Mouse (Mus musculus) T-helper 17 cell (primary cell): ENCODE measurements around the gene Olfr1419.

ENCODE experiments used
- in situ Hi-C, 2 experiments: fragments of 300-600 bp; cut with MboI, MseI; formaldehyde crosslinking; loops; 1 replicate in 1 of 2; 2 replicates in 1 of 2; pipeline ENCODE4 v1.15.1; 2025; ENCODE audit warnings: high pct_unique_total_duplicates in 2 of 2

Olfr1419 gene

GRCm38 (mm10) chr19:11875006-11875405 lies at the start of gene Olfr1419:
Olfr1419 (minus strand) TSS chr19:11875106.
- in situ Hi-C loops: loop anchor here in 1 of 2 experiments (25.0 kb wide), 1 partner anchor 537 kb away; the partner anchor contains the start of gene Olfr1441

- in situ Hi-C loops: loop anchor here in 1 of 2 experiments (10.0 kb wide), 1 partner anchor 148 kb away; the partner anchor contains the start of gene Mrpl16
These were observed 47.6 kb upstream of the Olfr1419 start for GRCm38 (mm10) chr19:11922515-11922914.

- in situ Hi-C loops: loop anchor here in 1 of 2 experiments (10.0 kb wide), 1 partner anchor 147 kb away; the partner anchor contains the start of gene Mrpl16
These were observed 47.2 kb upstream of the Olfr1419 start for GRCm38 (mm10) chr19:11922068-11922467.

- in situ Hi-C loops: loop anchor here in 1 of 2 experiments (10.0 kb wide), 1 partner anchor 141 kb away; the partner anchor contains the start of gene Mrpl16
These were observed 40.9 kb upstream of the Olfr1419 start for GRCm38 (mm10) chr19:11915804-11916203.

GRCm38 (mm10) chr19:11912533-11913121 lies 37.7 kb upstream of the Olfr1419 start:
- in situ Hi-C loops: loop anchor here in 1 of 2 experiments (10.0 kb wide), 1 partner anchor 138 kb away; the partner anchor contains the start of gene Mrpl16

- in situ Hi-C loops: loop anchor here in 1 of 2 experiments (10.0 kb wide), 1 partner anchor 137 kb away; the partner anchor contains the start of gene Mrpl16
These were observed 37.2 kb upstream of the Olfr1419 start, which contains the start of gene Patl1 for GRCm38 (mm10) chr19:11912037-11912532. Patl1 (plus strand) TSS chr19:11912399.

GRCm38 (mm10) chr19:11911603-11912002 lies 36.7 kb upstream of the Olfr1419 start:
- in situ Hi-C loops: loop anchor here in 1 of 2 experiments (10.0 kb wide), 1 partner anchor 137 kb away; the partner anchor contains the start of gene Mrpl16

- in situ Hi-C loops: loop anchor here in 1 of 2 experiments (10.0 kb wide), 1 partner anchor 136 kb away; the partner anchor contains the start of gene Mrpl16
These were observed 36.1 kb upstream of the Olfr1419 start for GRCm38 (mm10) chr19:11911021-11911420.

GRCm38 (mm10) chr19:11886265-11886664 lies 11.4 kb upstream of the Olfr1419 start, which contains the start of gene Olfr1420:
Olfr1420 (plus strand) TSS chr19:11886565.
- in situ Hi-C loops: loop anchor here in 1 of 2 experiments (25.0 kb wide), 1 partner anchor 526 kb away; the partner anchor contains the start of gene Olfr1441

- in situ Hi-C loops: loop anchor here in 1 of 2 experiments (25.0 kb wide), 1 partner anchor 534 kb away; the partner anchor contains the start of gene Olfr1441
These were observed 3.5 kb upstream of the Olfr1419 start for GRCm38 (mm10) chr19:11878404-11878803.

- in situ Hi-C loops: loop anchor here in 1 of 2 experiments (10.0 kb wide), 1 partner anchor 543 kb away; no protein-coding TSS in a partner anchor
These were observed 7.1 kb downstream of the Olfr1419 start for GRCm38 (mm10) chr19:11867837-11868236.

- in situ Hi-C loops: loop anchor here in 1 of 2 experiments (10.0 kb wide), 1 partner anchor 536 kb away; no protein-coding TSS in a partner anchor
These were observed 13.9 kb downstream of the Olfr1419 start, which contains the start of gene Olfr1418 for GRCm38 (mm10) chr19:11860966-11861365. Olfr1418 (minus strand) TSS chr19:11861066.

GRCm38 (mm10) chr19:11856506-11856905 lies 18.4 kb downstream of the Olfr1419 start:
- in situ Hi-C loops: no loop called here

- in situ Hi-C loops: no loop called here
These were observed 20.1 kb downstream of the Olfr1419 start for GRCm38 (mm10) chr19:11854821-11855220.

GRCm38 (mm10) chr19:11852652-11853051 lies 22.3 kb downstream of the Olfr1419 start:
- in situ Hi-C loops: no loop called here

- in situ Hi-C loops: no loop called here
These were observed 28.6 kb downstream of the Olfr1419 start for GRCm38 (mm10) chr19:11846333-11846732.

GRCm38 (mm10) chr19:11839119-11839518 lies 35.8 kb downstream of the Olfr1419 start, which contains the start of gene Olfr1417:
Olfr1417 (minus strand) TSS chr19:11839219.
- in situ Hi-C loops: no loop called here

GRCm38 (mm10) chr19:11823346-11824065 lies 51.4 kb downstream of the Olfr1419 start:
- in situ Hi-C loops: no loop called here

- in situ Hi-C loops: no loop called here
These were observed 54.7 kb downstream of the Olfr1419 start for GRCm38 (mm10) chr19:11820211-11820610.

GRCm38 (mm10) chr19:11819800-11820199 lies 55.1 kb downstream of the Olfr1419 start:
- in situ Hi-C loops: loop anchor here in 1 of 2 experiments (10.0 kb wide), 1 partner anchor 675 kb away; no protein-coding TSS in a partner anchor

- in situ Hi-C loops: loop anchor here in 1 of 2 experiments (10.0 kb wide), 1 partner anchor 676 kb away; no protein-coding TSS in a partner anchor
These were observed 55.7 kb downstream of the Olfr1419 start, which contains the start of gene Stx3 for GRCm38 (mm10) chr19:11819143-11819700. Stx3 (minus strand) TSS chr19:11819403.
